Mouse (Mus musculus) layer of hippocampus, adult 2 months (tissue): ENCODE results near the gene Cd302. TPM values are rescaled to one million over a fixed set of nuclear protein-coding genes. Genes with fewer than 3 reads are reported as not detected.

Experiments used
- DNase-seq, 2 experiments: peaks; one replicate each; pipeline ENCODE4 v3.0.0; 2022; ENCODE audit warnings: low spot score in 2 of 2
- H3K27ac ChIP-seq: fragments of 200-600 bp; 2 replicates; pipeline ENCODE4 v1.8.1; 2022
- H3K4me3 ChIP-seq: fragments of 200-600 bp; 2 replicates; pipeline ENCODE4 v1.8.1; 2022; ENCODE audit warnings: mild to moderate bottlenecking
- CTCF ChIP-seq: fragments of 200-600 bp; conservative IDR thresholded peaks from 2 replicates; pipeline ENCODE4 v1.8.1; 2022; ENCODE audit warnings: antibody characterized with exemption, mild to moderate bottlenecking, moderate library complexity
- total RNA-seq, 2 experiments: library from RNA; stranded (reverse); gene quantifications; 2 replicates each; pipeline ENCODE4 v1.2.3; 2021

Gene Cd302
- total RNA-seq, 2 experiments from 2014 or later = 15.2 to 15.7 TPM

- H3K4me3 ChIP-seq = no peak overlapping the region
- DNase-seq = no peak
- TF ChIP-seq CTCF = no peak
- H3K27ac ChIP-seq = no peak overlapping the region
Measured at GRCm38 (mm10) chr2:60230361-60230760, 53.9 kb downstream of the Cd302 start.

GRCm38 (mm10) chr2:60228470-60228869, 55.8 kb downstream of the Cd302 start:
- Histone ChIP-seq H3K4me3 (no peak overlapping the region), H3K27ac (no peak overlapping the region)
- no peak for DNase-seq
- no peak for TF ChIP-seq CTCF

- no peak for TF ChIP-seq CTCF
- H3K4me3 ChIP-seq = no peak overlapping the region
- peak overlapping the region; percentile 36; the same call in 1 of the 2 replicates for H3K27ac ChIP-seq
- DNase-seq = no peak
Measured at GRCm38 (mm10) chr2:60223489-60223888, 60.8 kb downstream of the Cd302 start.

GRCm38 (mm10) chr2:60221954-60222353, 62.3 kb downstream of the Cd302 start:
- Histone ChIP-seq H3K27ac (no peak overlapping the region), H3K4me3 (no peak overlapping the region)
- TF ChIP-seq CTCF = no peak
- no peak for DNase-seq

GRCm38 (mm10) chr2:60221236-60221635, 63.1 kb downstream of the Cd302 start:
- no peak for DNase-seq
- H3K4me3 ChIP-seq = no peak overlapping the region
- peak overlapping the region; percentile 46; the same call in 1 of the 2 replicates for H3K27ac ChIP-seq
- TF ChIP-seq CTCF = no peak

GRCm38 (mm10) chr2:60217620-60218019, 66.7 kb downstream of the Cd302 start:
- no peak for DNase-seq
- Histone ChIP-seq H3K4me3 (no peak overlapping the region), H3K27ac (no peak overlapping the region)
- no peak for TF ChIP-seq CTCF

GRCm38 (mm10) chr2:60216547-60217153, 67.6 kb downstream of the Cd302 start:
- Histone ChIP-seq H3K4me3 (no peak overlapping the region), H3K27ac (peak overlapping the region; percentile 8; the same call in 1 of the 2 replicates)
- TF ChIP-seq CTCF = no peak
- no peak for DNase-seq

GRCm38 (mm10) chr2:60214683-60215082, 69.6 kb downstream of the Cd302 start:
- Histone ChIP-seq H3K27ac (no peak overlapping the region), H3K4me3 (no peak overlapping the region)
- no peak for DNase-seq
- TF ChIP-seq CTCF = no peak

- no peak for TF ChIP-seq CTCF
- Histone ChIP-seq H3K27ac (no peak overlapping the region), H3K4me3 (no peak overlapping the region)
- DNase-seq = no peak
Measured at GRCm38 (mm10) chr2:60212488-60212887, 71.8 kb downstream of the Cd302 start.

- DNase-seq = no peak
- no peak for TF ChIP-seq CTCF
- H3K4me3 ChIP-seq = peak overlapping the region; percentile 91
- peak overlapping the region; percentile 97 for H3K27ac ChIP-seq
Measured at GRCm38 (mm10) chr2:60210821-60211220, 73.5 kb downstream of the Cd302 start.

GRCm38 (mm10) chr2:60209703-60210651, 74.3 kb downstream of the Cd302 start, which contains the start of the genes Baz2b and March7:
Gene Baz2b, minus strand, starts transcription at chr2:60209839.
Gene March7, plus strand, starts transcription at chr2:60209887.
- Histone ChIP-seq H3K4me3 (peak within 1 kb of the TSS; percentile 91), H3K27ac (peak within 1 kb of the TSS; percentile 97)
- peak; percentile 48 for TF ChIP-seq CTCF
- DNase-seq = peak; percentile 77 to 85

GRCm38 (mm10) chr2:60209122-60209611, 75.1 kb downstream of the Cd302 start:
- Histone ChIP-seq H3K27ac (peak overlapping the region; percentile 97), H3K4me3 (peak overlapping the region; percentile 91)
- no peak for TF ChIP-seq CTCF
- peak; percentile 32 to 59 for DNase-seq

GRCm38 (mm10) chr2:60205795-60206194, 78.5 kb downstream of the Cd302 start:
- no peak for DNase-seq
- Histone ChIP-seq H3K27ac (no peak overlapping the region), H3K4me3 (no peak overlapping the region)
- TF ChIP-seq CTCF = no peak
